Mouse (Mus musculus): ENCODE results near the gene Enpp3. TPM values are rescaled to one million over a fixed set of nuclear protein-coding genes. Genes with fewer than 3 reads are reported as not detected.

Gene Enpp3
- total and polyA plus RNA-seq, 3 experiments, result 0.04 to 0.24 (median 0.08) TPM

GRCm38 (mm10) chr10:24832306-24832705, 10.3 kb downstream of the Enpp3 start:
- no peak for DNase-seq (ENCODE audit: extremely low read depth)
- in situ Hi-C loops (cut with MboI; ENCODE audit: low pct_ligation_motif_present, low pct_unique_long_range_greater_than_20kb, low sequenced_read_pairs) (loop anchor here (25.0 kb wide), 1 partner anchor 195 kb away; no protein-coding TSS in a partner anchor), dilution Hi-C loops (cut with MboI; ENCODE audit: extremely low pct_ligation_motif_present, extremely low pct_unique_long_range_greater_than_20kb, low sequenced_read_pairs) (no loop called here)
- H3K9me3 ChIP-seq (replicated peaks; ENCODE audit: low read length), result peaks cover 9% of the 10 kb centered on the region
- no peak overlapping the region for H3K27ac ChIP-seq (ENCODE audit: insufficient read depth, low read depth)
- H3K4me2 ChIP-seq (ENCODE audit: insufficient read depth, low read depth, poor library complexity, severe bottlenecking), result no peak overlapping the region
- TF ChIP-seq JUN (IDR thresholded peaks at IDR 0.05; ENCODE audit: insufficient read depth, low read depth, low read length) (no peak), KAT2A (IDR thresholded peaks at IDR 0.05; ENCODE audit: insufficient replicate concordance, low read length) (no peak), USF1 (IDR thresholded peaks at IDR 0.05; ENCODE audit: low read depth, low read length) (no peak), MAFK (IDR thresholded peaks at IDR 0.05; ENCODE audit: insufficient replicate concordance, low read length) (no peak), TBP (conservative IDR thresholded peaks at IDR 0.05; ENCODE audit: low read depth, low read length) (no peak), TCF12 (IDR thresholded peaks at IDR 0.05; ENCODE audit: low read depth, low read length) (no peak), POLR2AphosphoS2 (IDR thresholded peaks at IDR 0.05; ENCODE audit: low read depth, low read length) (no peak), IRF4 (IDR thresholded peaks at IDR 0.05; ENCODE audit: low read depth, low read length) (no peak), MEF2A (IDR thresholded peaks at IDR 0.05; ENCODE audit: borderline replicate concordance, low read depth, low read length) (no peak), CTCF (conservative IDR thresholded peaks at IDR 0.05 in 1 of 2, IDR thresholded peaks at IDR 0.05 in 1 of 2; ENCODE audit: low read depth in 2 of 2, low read length in 2 of 2) (no peak), UBTF (IDR thresholded peaks at IDR 0.05; ENCODE audit: low read depth, low read length) (no peak), SIN3A (IDR thresholded peaks at IDR 0.05; ENCODE audit: low read length) (no peak), ZMIZ1 (IDR thresholded peaks at IDR 0.05; ENCODE audit: low read depth, low read length) (no peak), ELF1 (IDR thresholded peaks at IDR 0.05; ENCODE audit: low read depth, low read length) (no peak), NELFE (IDR thresholded peaks at IDR 0.05; ENCODE audit: low read depth, low read length) (no peak), ETS1 (conservative IDR thresholded peaks at IDR 0.05; ENCODE audit: low read depth, low read length) (no peak), USF2 (conservative IDR thresholded peaks at IDR 0.05; ENCODE audit: low read depth, low read length) (no peak)
- H3K4me3 ChIP-seq (replicated peaks in 1 of 3; ENCODE audit: low read depth in 2 of 3, low read length in 2 of 3, poor library complexity in 1 of 3), result no peak overlapping the region
- no peaks in the 10 kb centered on the region for H3K36me3 ChIP-seq (replicated peaks in 1 of 2; ENCODE audit: control insufficient read depth in 1 of 2, insufficient read depth in 1 of 2, low read length in 1 of 2)
- H3K79me2 ChIP-seq (replicated peaks; ENCODE audit: control insufficient read depth, extremely low read depth, insufficient read depth, poor library complexity, severe bottlenecking), result no peaks in the 10 kb centered on the region; the same call in 1 of the 2 replicates
- H3K27me3 ChIP-seq (replicated peaks), result no peaks in the 10 kb centered on the region
- no peak overlapping the region for H3K9ac ChIP-seq (ENCODE audit: insufficient read depth, low read depth)
- peaks cover 0 to 16% of the 10 kb centered on the region in 2 experiments; a peak in 2 of 4 replicates for H3K4me1 ChIP-seq (ENCODE audit: control insufficient read depth in 1 of 2, insufficient read depth in 2 of 2)

- Histone ChIP-seq H3K9ac (ENCODE audit: insufficient read depth, low read depth) (no peak overlapping the region; the same call in 1 of the 2 replicates), H3K4me1 (ENCODE audit: control insufficient read depth in 1 of 2, insufficient read depth in 2 of 2) (peaks cover 0 to 16% of the 10 kb centered on the region in 2 experiments; a peak in 2 of 4 replicates), H3K9me3 (replicated peaks; ENCODE audit: low read length) (peaks cover 4% of the 10 kb centered on the region), H3K79me2 (replicated peaks; ENCODE audit: control insufficient read depth, extremely low read depth, insufficient read depth, poor library complexity, severe bottlenecking) (no peaks in the 10 kb centered on the region; the same call in 1 of the 2 replicates), H3K4me3 (replicated peaks in 1 of 3; ENCODE audit: low read depth in 2 of 3, low read length in 2 of 3, poor library complexity in 1 of 3) (no peak overlapping the region), H3K36me3 (replicated peaks in 1 of 2; ENCODE audit: control insufficient read depth in 1 of 2, insufficient read depth in 1 of 2, low read length in 1 of 2) (no peaks in the 10 kb centered on the region), H3K27ac (ENCODE audit: insufficient read depth, low read depth) (no peak overlapping the region), H3K4me2 (ENCODE audit: insufficient read depth, low read depth, poor library complexity, severe bottlenecking) (peak overlapping the region; percentile 38), H3K27me3 (replicated peaks) (no peaks in the 10 kb centered on the region)
- TF ChIP-seq MAX (IDR thresholded peaks at IDR 0.05; ENCODE audit: low read length) (peak; percentile 82), GABPA (IDR thresholded peaks at IDR 0.05; ENCODE audit: insufficient replicate concordance, low read depth, low read length) (no peak)
- dilution Hi-C loops (cut with MboI; ENCODE audit: extremely low pct_ligation_motif_present, extremely low pct_unique_long_range_greater_than_20kb, low sequenced_read_pairs), result no loop called here
- DNase-seq (ENCODE audit: extremely low read depth), result no peak
- in situ Hi-C loops (cut with MboI; ENCODE audit: low pct_ligation_motif_present, low pct_unique_long_range_greater_than_20kb, low sequenced_read_pairs), result loop anchor here (25.0 kb wide), 1 partner anchor 194 kb away; no protein-coding TSS in a partner anchor
Measured at GRCm38 (mm10) chr10:24831377-24832095, 11.1 kb downstream of the Enpp3 start.
